Mouse (Mus musculus) ES-Bruce4 (cell line): ENCODE measurements around the gene Slc3a2.

ENCODE experiments used
- CTCF ChIP-seq: IDR thresholded peaks from one replicate; pipeline ENCODE4 v1.8.1; 2011; ENCODE audit warnings: low read depth, low read length
- EP300 ChIP-seq: IDR thresholded peaks from 2 replicates; pipeline ENCODE4 v1.6.1; 2011; ENCODE audit warnings: low read depth, low read length; ENCODE audit not compliant: insufficient read depth
- POLR2A ChIP-seq: IDR thresholded peaks from one replicate; pipeline ENCODE4 v1.8.1; 2011; ENCODE audit warnings: low read length; ENCODE audit not compliant: insufficient read depth

DNA sequence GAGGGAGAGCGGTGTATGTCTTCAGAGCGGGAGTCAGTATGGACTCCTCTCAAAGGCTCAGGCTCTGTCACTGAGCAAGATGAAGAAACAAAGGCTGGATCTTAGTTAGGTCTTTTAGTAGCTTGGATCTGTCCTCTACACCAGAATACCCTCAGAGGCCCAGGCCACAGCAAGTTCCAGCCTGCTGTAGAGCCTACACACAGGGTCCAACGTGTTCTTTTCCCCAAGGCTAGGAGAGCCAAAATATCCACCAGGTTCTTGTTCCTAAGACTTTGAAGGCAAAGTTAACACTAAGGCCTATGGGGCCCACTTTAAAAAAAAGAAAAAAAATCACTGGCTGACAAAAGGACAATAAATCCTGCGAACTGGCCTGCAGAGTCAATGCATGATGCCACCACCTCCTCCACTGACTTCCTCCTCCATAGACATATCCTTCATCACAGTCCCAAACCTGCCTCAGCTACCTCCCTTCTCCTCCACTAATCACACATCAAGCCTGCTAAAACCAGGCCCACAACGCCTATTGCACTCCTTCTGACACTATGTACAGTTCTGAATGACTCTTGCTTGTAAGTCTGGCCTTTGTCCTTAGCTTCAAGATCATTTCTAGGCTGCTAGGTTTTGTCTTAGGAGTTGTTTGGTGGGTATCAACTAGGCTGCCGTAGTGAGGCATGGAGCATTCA is 18.0 kb downstream of the Slc3a2 start:
- TF ChIP-seq POLR2A, result no peak
- TF ChIP-seq EP300, result no peak
- no peak for TF ChIP-seq CTCF
